Mouse (Mus musculus): ENCODE data around the gene Nog.

DNA sequence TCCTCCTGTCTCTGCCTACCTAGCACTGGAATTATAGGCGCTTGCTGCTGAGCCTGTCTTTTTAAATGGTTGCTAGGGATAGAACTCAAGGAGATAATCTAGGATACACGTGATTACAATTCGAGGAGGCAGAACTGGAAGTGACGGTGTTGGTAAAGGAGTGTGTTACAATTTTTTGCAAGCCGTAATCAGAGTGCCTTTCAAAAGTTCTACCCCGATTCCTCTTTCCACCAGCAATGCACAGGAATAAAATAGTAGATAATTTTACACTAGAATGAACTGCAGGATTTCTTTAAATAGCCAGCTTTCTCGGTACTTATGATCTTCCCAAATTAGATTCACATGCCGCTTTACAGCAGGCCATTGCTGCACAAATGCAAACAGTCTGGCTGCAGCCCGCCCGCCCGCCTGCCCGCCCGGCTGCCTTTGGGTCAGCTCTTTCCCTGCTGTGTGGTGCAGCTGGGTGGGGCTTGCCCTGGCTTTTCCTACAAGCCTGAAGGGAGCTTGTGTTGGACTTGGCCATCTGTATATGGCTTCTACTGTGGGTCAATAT lies 32.2 kb downstream of the Nog start:
- no peak for TF ChIP-seq CTCF (IDR thresholded peaks at IDR 0.05; ENCODE audit: low read depth)
- TF ChIP-seq EP300 (IDR thresholded peaks at IDR 0.05; ENCODE audit: low read depth), result no peak
